Mouse (Mus musculus) CH12.LX (cell line): ENCODE results near the gene Gm10334.
"Not testable (repeated sequence)": the region's sequence is repeated elsewhere in the genome, so short reads cannot be mapped to it uniquely, and the experiment has no call there.

ENCODE experiments used
- CTCF ChIP-seq, 2 experiments: IDR thresholded peaks in 1 of 2; conservative IDR thresholded peaks in 1 of 2; 2 replicates each; pipeline ENCODE4 v1.5.1; 2011 to 2012; ENCODE audit warnings: low read depth in 2 of 2, low read length in 2 of 2, improper control_type of control experiment in 1 of 2, inconsistent platforms in 1 of 2, mild to moderate bottlenecking in 1 of 2, moderate library complexity in 1 of 2
- EP300 ChIP-seq: IDR thresholded peaks from 2 replicates; pipeline ENCODE4 v1.6.1; 2011; ENCODE audit warnings: low read length, improper control_type of control experiment
- MEF2A ChIP-seq: IDR thresholded peaks from 2 replicates; pipeline ENCODE4 v1.6.1; 2014; ENCODE audit warnings: low read depth, mild to moderate bottlenecking, inconsistent platforms, low read length, improper control_type of control experiment, borderline replicate concordance
- NRF1 ChIP-seq: IDR thresholded peaks from 2 replicates; pipeline ENCODE4 v1.6.1; 2014; ENCODE audit warnings: low read depth, mild to moderate bottlenecking, inconsistent platforms, low read length, improper control_type of control experiment, moderate library complexity
- POLR2A ChIP-seq: IDR thresholded peaks from 2 replicates; pipeline ENCODE4 v1.6.1; 2011; ENCODE audit warnings: low read depth, mild to moderate bottlenecking, improper control_type of control experiment, low read length
- UBTF ChIP-seq: IDR thresholded peaks from 2 replicates; pipeline ENCODE4 v1.6.1; 2012; ENCODE audit warnings: low read depth, mild to moderate bottlenecking, inconsistent platforms, low read length, improper control_type of control experiment, moderate library complexity
- USF1 ChIP-seq: IDR thresholded peaks from 2 replicates; pipeline ENCODE4 v1.6.1; 2014; ENCODE audit warnings: low read depth, mild to moderate bottlenecking, inconsistent platforms, low read length, improper control_type of control experiment
- ZKSCAN1 ChIP-seq: IDR thresholded peaks from 2 replicates; pipeline ENCODE4 v1.6.1; 2012; ENCODE audit warnings: low read depth, inconsistent platforms, low read length, improper control_type of control experiment, borderline replicate concordance
- ZMIZ1 ChIP-seq: IDR thresholded peaks from 2 replicates; pipeline ENCODE4 v1.6.1; 2012; ENCODE audit warnings: low read depth, mild to moderate bottlenecking, inconsistent platforms, low read length, improper control_type of control experiment

DNA sequence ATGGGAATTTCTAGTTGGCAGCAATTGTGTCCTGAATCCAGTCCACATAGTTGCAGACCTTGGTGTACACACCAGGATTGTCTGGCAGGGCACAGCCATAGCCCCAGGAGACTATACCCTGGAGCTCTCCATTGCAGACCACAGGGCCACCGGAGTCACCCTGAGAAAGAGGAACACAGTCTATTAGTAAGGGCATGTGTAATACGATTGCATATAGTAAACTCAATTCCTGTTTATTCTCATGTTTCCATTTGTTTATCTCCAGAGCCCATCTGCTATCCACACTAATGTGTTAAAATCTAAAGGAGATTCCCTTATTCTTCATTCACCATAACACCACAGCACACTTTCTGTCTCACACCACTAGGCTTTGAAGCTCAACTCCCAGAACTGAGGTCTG, 3.7 kb downstream of the Gm10334 start:
- TF ChIP-seq POLR2A; ZKSCAN1; ZMIZ1; EP300; CTCF (conservative IDR thresholded peaks at IDR 0.05 in 1 of 2, IDR thresholded peaks at IDR 0.05 in 1 of 2; ENCODE audit: low read depth in 2 of 2, low read length in 2 of 2); UBTF; MEF2A; NRF1; USF1: not testable (repeated sequence)
